Comparison of ENCODE assay signal across 8 mouse cellular contexts in genomic region chr11:87748132-87749119, GRCm38 (mm10). TPM values are rescaled to one million over a fixed set of nuclear protein-coding genes. Genes with fewer than 3 reads are reported as not detected.
DNase-seq lines count a peak whose midpoint lies in the region; ATAC-seq and TF ChIP-seq lines count a peak whose summit lies in the region.

No protein-coding gene starts in this region.

- no peaks in the 10 kb centered on the region for H3K4me1 ChIP-seq in heart, embryonic 12.5 days (replicated peaks)
- H3K4me1 ChIP-seq in liver, adult 2 months (ENCODE audit: control insufficient read depth, insufficient read depth, low read length) = no peaks in the 10 kb centered on the region
- no peaks in the 10 kb centered on the region for H3K4me1 ChIP-seq in cerebellum, adult 2 months (ENCODE audit: control insufficient read depth, insufficient read depth, low read length)

- peaks cover 9% of the 10 kb centered on the region for H3K27me3 ChIP-seq in heart, embryonic 12.5 days (replicated peaks)
- no peaks in the 10 kb centered on the region for H3K27me3 ChIP-seq in liver, adult 2 months (ENCODE audit: control insufficient read depth, insufficient read depth, low read length)
- H3K27me3 ChIP-seq in cerebellum, adult 2 months (ENCODE audit: control insufficient read depth, insufficient read depth, low read length) = no peaks in the 10 kb centered on the region

- H3K4me2 ChIP-seq in heart, embryonic 12.5 days = peak overlapping the region; percentile 35

- WGBS in heart, embryonic 12.5 days = 28% methylated on average over 19 of the region's 19 CpGs
- WGBS in liver, adult 2 months = 38% methylated on average over 19 of the region's 19 CpGs
- 40% methylated on average over 19 of the region's 19 CpGs for WGBS in cerebellum, adult 2 months

- no peak overlapping the region for H3K4me3 ChIP-seq in heart, embryonic 12.5 days
- no peak overlapping the region for H3K4me3 ChIP-seq in liver, adult 2 months (ENCODE audit: insufficient read depth, low read depth, low read length)
- no peak overlapping the region for H3K4me3 ChIP-seq in cerebellum, adult 2 months (replicated peaks; ENCODE audit: insufficient read depth, low read depth, low read length)

- H3K79me2 ChIP-seq in liver, adult 2 months (ENCODE audit: control insufficient read depth, insufficient read depth, low read length) = no peaks in the 10 kb centered on the region

- no peak overlapping the region for H3K9ac ChIP-seq in heart, embryonic 12.5 days
- H3K9ac ChIP-seq in liver, adult 2 months (ENCODE audit: low read depth, low read length) = no peak overlapping the region

- peak; percentile 72; the same call in 1 of the 2 replicates for ATAC-seq in heart, embryonic 12.5 days (ENCODE audit: insufficient number of reproducible peaks, low FRiP score)

- TF ChIP-seq POLR2A in liver, adult 2 months (IDR thresholded peaks at IDR 0.05; ENCODE audit: extremely low read depth, insufficient read depth, low read length) = no peak
- no peak for TF ChIP-seq POLR2A in cerebellum, adult 2 months (IDR thresholded peaks at IDR 0.05; ENCODE audit: borderline replicate concordance, insufficient read depth, low read length)

- H3K27ac ChIP-seq in heart, embryonic 12.5 days (ENCODE audit: poor library complexity, severe bottlenecking) = peak overlapping the region; percentile 36; the same call in 1 of the 2 replicates
- H3K27ac ChIP-seq in liver, adult 2 months (replicated peaks; ENCODE audit: insufficient read depth, low read depth, low read length) = peak overlapping the region; percentile 38
- H3K27ac ChIP-seq in cerebellum, adult 2 months (ENCODE audit: insufficient read depth, low read length) = no peak overlapping the region

- no peak for TF ChIP-seq CTCF in liver, adult 2 months (IDR thresholded peaks at IDR 0.05; ENCODE audit: low read depth, low read length)
- TF ChIP-seq CTCF in cerebellum, adult 2 months (IDR thresholded peaks at IDR 0.05; ENCODE audit: borderline replicate concordance, insufficient read depth, low read depth, low read length) = no peak

- no peaks in the 10 kb centered on the region for H3K9me3 ChIP-seq in heart, embryonic 12.5 days (replicated peaks)

- peaks cover 21% of the 10 kb centered on the region for H3K36me3 ChIP-seq in heart, embryonic 12.5 days
- peaks cover 4% of the 10 kb centered on the region for H3K36me3 ChIP-seq in liver, adult 2 months (ENCODE audit: control insufficient read depth, insufficient read depth, low read length)

- DNase-seq in urinary bladder, postnatal 14 days (ENCODE audit: low spot score) = peak; percentile 25
- DNase-seq in urinary bladder, postnatal 36 days (ENCODE audit: low spot score in 2 of 2) = no peak
- DNase-seq in liver, adult 2 months (ENCODE audit: extremely low read depth, low read depth, low spot score) = no peak
- DNase-seq in skeletal muscle tissue, adult 2 months (ENCODE audit: low read depth, low spot score) = peak; percentile 45
- no peak for DNase-seq in cerebellum, adult 2 months
- DNase-seq in right cerebral cortex, postnatal 4 days = no peak
- no peak for DNase-seq in cerebellum, adult 8-10 months

RNA-seq across cellular contexts. Expression of gene Supt4a, which starts 11.1 kb away (rescaled TPM):
- 99.6 and 101 TPM in 2 replicates for polyA plus RNA-seq in heart, embryonic 12.5 days (2016; fragmentation: Nextera tagmentation; extraction: Ambion mirVana)
- total RNA-seq in liver, adult 2 months (2014; rRNA removed) = 59.9 and 63.8 TPM in 2 replicates
- 41.9 and 46.5 TPM in 2 replicates for polyA plus RNA-seq in liver, adult 2 months (2012; rRNA removed)
- polyA plus RNA-seq in cerebellum, adult 2 months (2012; rRNA removed) = 155 and 158 TPM in 2 replicates

RNA-seq across cellular contexts. Expression of gene Tspoap1, which starts 11.9 kb away (rescaled TPM):
- polyA plus RNA-seq in heart, embryonic 12.5 days (2016; fragmentation: Nextera tagmentation; extraction: Ambion mirVana) = 0.21 and 0.78 TPM in 2 replicates
- 0.09 and 1.1 TPM in 2 replicates for total RNA-seq in liver, adult 2 months (2014; rRNA removed)
- polyA plus RNA-seq in liver, adult 2 months (2012; rRNA removed) = 0.26 and 0.37 TPM in 2 replicates
- polyA plus RNA-seq in cerebellum, adult 2 months (2012; rRNA removed) = 198 TPM in 2 replicates

RNA-seq across cellular contexts. Expression of gene Mpo, which starts 45.0 kb away (rescaled TPM):
- 2.8 and 6.7 TPM in 2 replicates for polyA plus RNA-seq in heart, embryonic 12.5 days (2016; fragmentation: Nextera tagmentation; extraction: Ambion mirVana)
- total RNA-seq in liver, adult 2 months (2014; rRNA removed) = not detected in 2 replicates
- polyA plus RNA-seq in liver, adult 2 months (2012; rRNA removed) = 0.06 TPM in 1 of 2 replicates, not detected in the other
- polyA plus RNA-seq in cerebellum, adult 2 months (2012; rRNA removed) = 0.08 and 0.11 TPM in 2 replicates

Comparison
In these comparisons a context has a peak if more than half of its experiments do, and no peak if none do; other contexts are left out.
1. DNase-seq: peak in urinary bladder, postnatal 14 days (single experiment) and skeletal muscle tissue, adult 2 months (single experiment); none in urinary bladder, postnatal 36 days (0 of 2), liver, adult 2 months (single experiment), cerebellum, adult 2 months (0 of 2), right cerebral cortex, postnatal 4 days (single experiment) and cerebellum, adult 8-10 months (single experiment).
2. RNA of gene Tspoap1, which starts 11.9 kb away (polyA plus RNA-seq): 198 TPM in cerebellum, adult 2 months; 0.21 to 0.78 TPM in heart, embryonic 12.5 days and 0.26 to 0.37 TPM in liver, adult 2 months; every median in the first group is over 100 times any median in the second.